Mouse (Mus musculus): ENCODE data around the gene Gucy2c.

Gucy2c gene

DNA sequence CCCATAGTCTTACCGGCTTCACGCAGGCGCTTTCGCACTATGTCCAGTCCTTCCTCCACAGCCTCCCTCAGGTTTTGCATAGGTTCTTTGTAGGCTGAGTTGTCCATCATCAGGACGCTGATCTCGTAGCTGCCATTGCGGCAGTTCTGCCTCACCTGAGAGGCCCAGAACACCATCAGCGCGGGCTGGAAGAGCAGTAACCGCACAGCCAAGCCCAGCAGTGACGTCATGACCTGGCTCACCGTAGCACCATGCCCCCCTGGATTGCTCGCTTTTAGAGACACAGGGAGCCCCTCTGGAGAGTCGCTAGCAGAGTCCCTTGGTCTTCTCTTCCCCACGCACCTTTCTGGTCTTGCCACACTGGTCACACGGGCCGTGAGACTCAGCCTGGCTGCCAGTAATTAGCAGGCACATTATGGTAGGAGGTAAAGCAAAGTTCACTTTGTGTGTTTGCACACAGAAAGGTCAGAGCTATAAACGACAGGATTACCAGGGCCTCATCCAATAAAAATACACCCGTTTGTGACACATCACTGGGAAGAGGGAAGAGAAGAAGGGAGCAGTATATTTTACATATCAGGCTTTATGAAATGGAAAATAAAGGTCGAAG lies at the start of gene Gucy2c:
Gene Gucy2c, minus strand, starts transcription at position 389 of the 610 bp plus-strand sequence.
- no peak for DNase-seq (ENCODE audit: low spot score)

DNA sequence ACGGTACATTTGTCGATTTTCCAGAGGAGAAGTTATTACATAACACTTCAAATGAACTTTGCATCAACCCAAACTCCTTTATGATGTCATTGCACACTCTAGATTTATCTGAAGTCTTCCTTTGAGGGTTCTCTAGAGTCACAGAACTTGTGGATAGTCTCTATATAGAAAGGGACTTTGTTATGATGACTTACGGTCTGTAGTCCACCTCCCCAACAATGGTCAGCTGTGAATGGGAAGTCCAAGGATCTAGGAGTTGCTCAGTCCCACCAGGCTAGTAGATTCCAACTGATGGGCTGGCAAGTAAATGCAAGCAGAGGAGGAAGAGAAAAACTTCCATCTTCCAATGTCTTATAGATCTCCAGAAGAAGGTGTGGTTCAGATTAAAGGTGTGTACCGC lies 47.1 kb upstream of the Gucy2c start:
- no peak for DNase-seq (ENCODE audit: low spot score)

DNA sequence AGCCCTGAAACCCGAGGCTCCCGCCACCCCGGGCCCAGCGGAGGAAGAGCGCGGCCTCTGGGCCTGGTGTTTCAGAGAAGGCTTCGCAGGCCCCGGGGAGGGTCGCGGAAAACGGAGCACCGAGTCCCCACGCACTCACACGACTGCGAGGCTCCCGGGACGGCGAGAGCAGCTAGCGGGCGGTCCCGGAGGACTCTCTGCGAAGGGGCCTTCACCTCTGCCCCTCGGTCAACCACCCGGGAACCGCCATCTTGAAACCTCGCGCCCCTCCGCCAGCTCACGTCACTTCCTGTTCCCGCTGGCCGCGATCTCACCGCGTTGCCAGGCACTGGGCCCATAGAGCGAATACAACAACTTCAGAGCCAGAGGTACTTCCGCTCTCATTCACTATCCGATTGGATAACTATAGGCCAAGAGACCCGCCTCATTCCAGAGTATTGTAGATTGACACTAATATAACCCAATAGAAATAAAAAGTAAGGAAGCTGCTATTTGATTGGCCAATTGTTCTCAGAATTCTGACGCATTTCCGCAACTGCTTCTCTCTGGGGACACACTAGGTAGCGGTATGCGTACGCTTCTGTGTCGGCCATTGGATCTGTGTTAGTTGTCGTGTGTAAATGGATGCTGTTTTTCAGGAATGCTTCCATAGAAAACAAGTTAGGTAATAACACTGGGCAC lies 46.5 kb upstream of the Gucy2c start, which contains the start of gene Wbp11:
Gene Wbp11, minus strand, starts transcription at position 353 of the 681 bp plus-strand sequence.
- DNase-seq (ENCODE audit: low spot score): peak; percentile 93

GRCm38 (mm10) chr6:136827516-136827880 lies 45.9 kb upstream of the Gucy2c start, which contains the start of gene BC049715:
Gene BC049715 (plus strand): TSS chr6:136827626.
- no peak for DNase-seq (ENCODE audit: low spot score)

DNA sequence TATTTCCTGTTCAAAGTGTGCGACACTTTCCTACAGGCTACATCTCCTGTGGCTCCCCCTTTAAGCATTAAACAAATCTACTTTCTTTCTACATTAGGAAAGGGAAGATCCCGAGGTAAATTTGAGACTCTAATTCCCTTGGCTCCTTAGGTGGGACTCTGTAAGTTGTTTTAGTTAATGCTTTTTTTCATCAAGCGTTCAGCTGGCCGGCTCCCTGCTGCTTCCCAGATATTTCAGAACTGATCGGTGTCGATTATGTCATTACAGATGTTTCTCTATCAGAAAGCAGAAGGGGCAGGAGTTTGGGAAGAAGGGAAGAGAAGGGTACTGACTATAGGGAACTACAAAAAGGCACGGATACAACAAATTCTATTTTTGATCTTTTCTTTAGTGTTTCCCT lies 45.6 kb upstream of the Gucy2c start:
- DNase-seq (ENCODE audit: low spot score): no peak

DNA sequence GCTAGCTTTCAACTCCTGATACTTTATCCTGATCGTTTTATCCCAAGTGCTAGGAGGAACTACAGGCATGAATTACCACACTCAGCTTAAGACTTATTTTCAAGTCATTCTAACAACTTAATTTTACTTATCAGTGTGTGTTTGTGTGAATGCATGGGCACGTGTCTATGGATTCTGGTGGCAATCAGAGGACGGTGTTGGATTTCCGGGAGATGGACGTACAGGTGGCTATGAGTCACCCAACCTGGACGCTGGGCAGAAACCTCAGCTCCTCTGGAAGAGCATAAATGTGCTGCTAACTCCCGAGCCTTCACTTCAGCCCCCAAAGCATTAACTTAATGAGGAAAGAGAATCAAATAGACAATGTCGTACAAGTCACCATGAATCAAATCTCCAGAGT lies 43.4 kb upstream of the Gucy2c start:
- DNase-seq (ENCODE audit: low spot score): no peak

GRCm38 (mm10) chr6:136821086-136821485 lies 39.5 kb upstream of the Gucy2c start:
- no peak for DNase-seq (ENCODE audit: low spot score)

DNA sequence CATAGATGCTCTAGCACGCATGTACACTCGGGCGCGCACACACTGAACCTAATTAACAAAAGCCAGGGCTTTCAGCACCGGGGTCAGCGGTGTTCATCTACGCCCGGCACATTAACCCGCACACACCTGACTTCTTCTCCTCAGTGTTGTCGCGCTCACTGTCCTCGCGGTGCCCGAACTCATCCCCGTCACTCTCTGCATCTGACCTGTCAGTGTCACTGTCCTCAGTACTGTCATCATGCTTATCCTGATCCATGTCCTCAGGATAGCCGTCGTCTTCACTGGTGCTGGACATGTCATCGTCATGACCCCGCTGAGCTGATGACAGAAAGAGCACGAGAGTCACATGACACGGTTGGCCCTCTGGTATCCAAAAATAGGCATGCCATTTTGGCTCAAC lies 38.8 kb upstream of the Gucy2c start:
- DNase-seq (ENCODE audit: low spot score): no peak

DNA sequence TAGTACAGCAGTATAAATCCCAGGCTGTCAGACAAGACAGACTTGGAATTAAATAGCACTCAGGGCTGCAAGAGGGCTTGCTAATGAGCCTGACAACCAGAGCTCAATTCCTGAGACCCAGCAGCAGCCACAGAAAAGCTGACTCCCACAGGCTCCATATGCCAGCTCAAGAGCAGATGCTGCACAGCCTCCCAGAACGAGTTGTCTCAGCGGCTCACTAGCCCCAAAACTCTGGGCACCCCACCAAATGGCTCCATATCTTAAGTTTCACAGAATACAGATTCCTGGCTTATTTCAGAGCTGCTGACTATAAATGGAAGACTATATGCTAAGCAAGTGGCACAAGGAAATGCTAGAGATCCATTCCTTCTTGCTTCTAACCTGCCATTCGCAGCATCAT lies 36.0 kb upstream of the Gucy2c start:
- DNase-seq (ENCODE audit: low spot score): no peak

DNA sequence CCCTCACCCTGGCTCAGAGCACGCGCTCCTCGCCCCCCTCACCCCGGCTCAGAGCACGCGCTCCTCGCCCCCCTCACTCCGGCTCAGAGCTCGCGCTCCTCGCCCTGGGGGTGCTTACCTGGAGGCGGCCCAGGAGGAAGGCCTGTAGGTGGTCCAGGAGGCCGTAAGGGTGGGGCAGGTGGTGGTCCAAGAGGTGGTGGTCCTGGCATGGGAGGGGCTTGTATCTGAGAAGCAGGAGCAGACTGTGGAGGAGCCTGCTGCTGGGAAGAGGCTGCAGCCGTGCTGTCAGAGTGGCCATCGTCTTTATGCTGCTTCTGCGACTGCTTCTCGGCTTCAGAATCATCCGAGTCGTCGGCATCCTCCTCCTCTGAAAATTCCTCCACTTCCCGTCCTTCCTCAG lies 35.3 kb upstream of the Gucy2c start:
- no peak for DNase-seq (ENCODE audit: low spot score)

DNA sequence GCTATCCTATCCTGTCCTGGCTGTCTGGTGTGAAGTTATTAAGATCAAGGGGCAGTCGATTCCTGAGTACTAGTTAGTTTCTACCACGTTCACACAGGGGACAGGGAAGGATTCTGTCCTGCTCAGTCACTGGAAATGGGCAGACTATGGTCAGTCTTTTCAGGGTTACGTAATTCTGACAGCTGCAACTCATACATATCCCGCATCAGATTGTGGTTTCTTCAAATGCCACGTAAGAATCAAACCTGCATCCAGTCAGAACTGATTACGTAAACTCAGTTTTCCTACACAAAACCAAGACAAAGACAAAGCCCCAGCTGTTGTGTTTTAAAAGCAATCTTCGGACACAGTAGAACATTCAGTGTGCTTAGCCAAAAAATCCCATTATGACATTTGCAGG lies 33.8 kb upstream of the Gucy2c start:
- no peak for DNase-seq (ENCODE audit: low spot score)

GRCm38 (mm10) chr6:136813117-136813516 lies 31.6 kb upstream of the Gucy2c start:
- no peak for DNase-seq (ENCODE audit: low spot score)

- no peak for DNase-seq (ENCODE audit: low spot score)
Measured at GRCm38 (mm10) chr6:136811196-136811595, 29.6 kb upstream of the Gucy2c start.

GRCm38 (mm10) chr6:136809673-136810072 lies 28.1 kb upstream of the Gucy2c start:
- DNase-seq (ENCODE audit: low spot score): no peak

GRCm38 (mm10) chr6:136809077-136809476 lies 27.5 kb upstream of the Gucy2c start:
- no peak for DNase-seq (ENCODE audit: low spot score)

DNA sequence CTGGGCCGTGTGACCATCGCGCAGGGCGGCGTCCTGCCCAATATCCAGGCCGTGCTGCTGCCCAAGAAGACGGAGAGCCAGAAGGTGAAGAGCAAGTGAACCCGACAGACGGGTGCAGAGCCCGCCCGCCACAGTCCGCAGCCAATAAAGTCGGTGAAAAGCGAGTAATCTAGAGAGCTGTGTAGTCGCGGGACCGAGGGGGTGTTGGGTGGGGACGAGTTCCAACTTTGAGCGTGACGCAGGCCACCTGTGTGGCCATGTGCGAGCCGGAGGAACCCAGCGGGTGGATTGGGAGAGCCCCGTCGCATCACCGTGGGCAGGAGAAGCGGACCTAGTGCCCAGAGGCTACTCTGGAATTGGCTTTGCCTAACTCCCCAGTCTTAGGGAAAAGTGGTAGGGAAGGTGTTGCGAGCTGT lies 27.1 kb upstream of the Gucy2c start:
- DNase-seq (ENCODE audit: low spot score): no peak

- peak; percentile 99 for DNase-seq (ENCODE audit: low spot score)
Measured at GRCm38 (mm10) chr6:136808014-136808417, 26.5 kb upstream of the Gucy2c start, which contains the start of gene H2afj. Gene H2afj (plus strand): TSS chr6:136808244.

- no peak for DNase-seq (ENCODE audit: low spot score)
Measured at GRCm38 (mm10) chr6:136807395-136808013, 25.9 kb upstream of the Gucy2c start.

GRCm38 (mm10) chr6:136806819-136807218 lies 25.3 kb upstream of the Gucy2c start:
- no peak for DNase-seq (ENCODE audit: low spot score)

- no peak for DNase-seq (ENCODE audit: low spot score)
Measured at GRCm38 (mm10) chr6:136805409-136805775, 23.8 kb upstream of the Gucy2c start.

GRCm38 (mm10) chr6:136804705-136805408 lies 23.3 kb upstream of the Gucy2c start:
- DNase-seq (ENCODE audit: low spot score): no peak

DNA sequence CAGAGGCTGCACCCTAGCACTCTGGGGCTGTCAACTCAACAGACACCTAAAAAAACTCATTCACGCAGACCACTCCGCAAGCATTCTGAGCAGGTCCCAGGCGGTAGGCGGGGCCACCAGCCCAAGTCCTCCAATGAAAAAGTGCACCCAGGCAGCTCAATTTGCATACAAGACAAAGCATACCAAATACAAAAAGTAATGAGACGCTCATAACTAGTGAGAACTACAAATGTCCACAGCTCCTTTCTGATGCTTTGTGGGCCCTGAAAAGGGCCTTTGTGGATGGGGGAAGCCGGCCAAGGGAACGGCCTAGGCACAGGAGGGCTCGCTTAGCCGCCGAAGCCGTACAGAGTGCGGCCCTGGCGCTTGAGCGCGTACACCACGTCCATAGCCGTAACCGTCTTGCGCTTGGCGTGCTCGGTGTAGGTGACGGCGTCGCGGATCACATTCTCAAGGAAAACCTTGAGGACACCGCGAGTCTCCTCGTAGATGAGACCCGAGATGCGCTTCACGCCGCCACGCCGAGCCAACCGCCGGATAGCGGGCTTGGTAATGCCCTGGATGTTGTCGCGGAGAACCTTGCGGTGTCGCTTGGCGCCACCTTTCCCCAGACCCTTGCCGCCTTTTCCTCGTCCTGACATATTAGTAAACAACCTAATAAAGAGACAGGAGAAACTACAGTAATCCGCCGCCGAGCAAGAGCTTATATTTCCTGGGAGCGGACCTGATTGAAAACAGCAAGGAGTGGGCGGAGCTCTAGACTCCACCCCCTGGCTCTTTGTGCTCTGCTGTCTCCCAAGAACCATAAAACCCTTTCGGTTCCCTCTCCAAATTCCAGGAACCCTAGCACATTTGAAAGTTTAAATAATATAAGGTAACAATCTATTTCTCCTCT lies 22.4 kb upstream of the Gucy2c start, which contains the start of gene Hist4h4:
Gene Hist4h4, minus strand, starts transcription at position 677 of the 895 bp plus-strand sequence.
- DNase-seq (ENCODE audit: low spot score): peak; percentile 100
